Mouse (Mus musculus) kidney, embryonic 15.5 days (tissue): Measurements from ENCODE around the gene Slc35e3. TPM values are rescaled to one million over a fixed set of nuclear protein-coding genes. Genes with fewer than 3 reads are reported as not detected.
"Not testable (repeated sequence)": the region's sequence is repeated elsewhere in the genome, so short reads cannot be mapped to it uniquely, and the experiment has no call there.

Experiments used
- ATAC-seq: fragments of 200-750 bp; cut with Nextera tagmentation; replicated peaks from 2 replicates; pipeline ENCODE4 v1.8.0; 2017; ENCODE audit warnings: moderate TSS enrichment; ENCODE audit not compliant: low FRiP score
- H3K27ac ChIP-seq: fragments of 300-500 bp; sonication (generic); 2 replicates; pipeline ENCODE4 v1.5.1; 2015; ENCODE audit warnings: mild to moderate bottlenecking, inconsistent platforms
- H3K27me3 ChIP-seq: fragments of 300-500 bp; sonication (generic); 2 replicates; pipeline ENCODE4 v1.6.1; 2015; ENCODE audit warnings: inconsistent platforms
- H3K36me3 ChIP-seq: fragments of 300-500 bp; sonication (generic); 2 replicates; pipeline ENCODE4 v1.6.1; 2015; ENCODE audit warnings: inconsistent platforms
- H3K4me1 ChIP-seq: fragments of 300-500 bp; sonication (generic); 2 replicates; pipeline ENCODE4 v1.6.1; 2015; ENCODE audit warnings: inconsistent platforms
- H3K4me2 ChIP-seq: fragments of 300-500 bp; sonication (generic); 2 replicates; pipeline ENCODE4 v1.6.1; 2015; ENCODE audit warnings: moderate library complexity, mild to moderate bottlenecking, inconsistent platforms
- H3K4me3 ChIP-seq: fragments of 300-500 bp; sonication (generic); replicated peaks from 2 replicates; pipeline ENCODE4 v1.5.1; 2015; ENCODE audit warnings: mild to moderate bottlenecking, inconsistent platforms
- H3K9ac ChIP-seq: fragments of 300-500 bp; sonication (generic); 2 replicates; pipeline ENCODE4 v1.6.1; 2015; ENCODE audit warnings: mild to moderate bottlenecking, inconsistent platforms
- H3K9me3 ChIP-seq: fragments of 300-500 bp; sonication (generic); replicated peaks from 2 replicates; pipeline ENCODE4 v1.6.1; 2016; ENCODE audit warnings: inconsistent platforms
- WGBS: fragments of 180-500 bp; shearing (Covaris S2); methylation state at CpG from one replicate; pipeline ENCODE4 v1.1.7; 2015; ENCODE audit warnings: mixed read lengths; 5-methylcytosine and 5-hydroxymethylcytosine counted together
- polyA plus RNA-seq: library from polyadenylated mRNA; unstranded; fragments of >200 nt; fragmentation: Nextera tagmentation; extraction: Ambion mirVana; gene quantifications from 2 replicates; pipeline ENCODE4 v1.2.1, GENCODE M21; 2015

Gene Slc35e3
- polyA plus RNA-seq, 1 experiment from 2014 or later, result 14.8 TPM

DNA sequence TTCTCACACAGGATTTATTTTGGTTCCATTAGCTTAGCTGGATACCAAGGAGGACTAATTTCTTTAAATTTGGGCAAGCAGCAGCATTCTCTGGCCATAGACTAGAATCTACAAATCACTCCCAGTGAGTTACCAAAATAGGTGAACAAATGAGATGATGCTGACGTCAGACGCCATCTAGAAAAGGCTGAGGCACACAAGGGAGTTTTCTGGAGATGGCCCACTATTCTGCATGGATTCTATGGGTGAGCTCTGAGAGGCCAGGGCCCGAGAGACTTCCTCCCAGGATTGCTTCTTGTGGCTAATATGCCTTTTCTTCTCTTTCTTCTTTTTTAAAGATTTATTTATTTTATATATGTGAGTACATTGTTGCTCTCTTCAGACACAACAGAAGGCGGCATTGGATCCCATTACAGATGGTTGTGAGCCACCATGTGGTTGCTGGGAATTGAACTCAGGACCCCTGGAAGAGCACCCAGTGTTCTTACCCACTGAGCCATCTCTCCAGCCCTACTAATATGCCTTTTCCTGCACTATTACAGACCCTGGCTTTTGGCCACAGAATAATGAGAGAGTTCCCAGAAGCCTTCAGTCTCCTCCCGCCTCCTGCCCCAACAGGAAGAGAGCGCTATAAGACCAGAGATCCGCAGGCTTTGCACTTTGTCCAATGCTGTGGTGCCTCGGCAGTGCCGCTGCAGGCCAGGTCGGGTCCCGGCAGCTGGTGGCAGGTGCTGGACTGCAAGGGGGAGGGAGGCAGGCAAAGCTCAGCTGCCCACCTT is 19.1 kb upstream of the Slc35e3 start:
- 94% methylated on average over 11 of the region's 11 CpGs for WGBS
- ATAC-seq, result no peak
- no peak overlapping the region for H3K27ac ChIP-seq

DNA sequence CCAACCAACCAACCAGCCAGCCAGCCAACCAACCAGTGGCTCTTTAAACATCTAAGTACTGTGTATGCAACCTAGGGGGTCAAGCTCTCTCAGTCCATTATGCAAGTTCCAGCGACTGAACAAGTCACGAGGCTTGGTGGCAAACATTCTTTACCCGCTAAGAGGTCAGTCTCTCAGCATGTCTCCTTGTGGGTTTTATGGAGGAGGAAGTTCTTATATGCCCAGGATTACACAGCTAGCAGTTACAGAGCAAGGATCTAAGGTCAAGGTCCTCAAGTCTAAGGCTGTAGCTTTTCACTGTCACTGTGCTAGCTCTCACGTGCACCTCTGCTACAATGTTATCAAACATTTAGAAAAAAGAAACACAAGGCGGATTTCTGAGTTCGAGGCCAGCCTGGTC is 18.4 kb upstream of the Slc35e3 start:
- Histone ChIP-seq H3K9me3 (no peaks in the 10 kb centered on the region), H3K36me3 (peaks cover 92% of the 10 kb centered on the region), H3K4me3 (no peak overlapping the region), H3K27ac (no peak overlapping the region), H3K9ac (no peak overlapping the region), H3K4me1 (no peaks in the 10 kb centered on the region), H3K4me2 (no peak overlapping the region), H3K27me3 (no peaks in the 10 kb centered on the region)
- no peak for ATAC-seq
- WGBS, result 87% methylated on average over 6 of the region's 6 CpGs

More for the DNA sequence above, 19.1 kb upstream of the Slc35e3 start:
- H3K4me3 ChIP-seq, result no peak overlapping the region
- H3K27me3 ChIP-seq, result no peaks in the 10 kb centered on the region
- H3K4me2 ChIP-seq, result no peak overlapping the region
- no peak overlapping the region for H3K9ac ChIP-seq
- no peaks in the 10 kb centered on the region for H3K9me3 ChIP-seq
- H3K36me3 ChIP-seq, result peaks cover 92% of the 10 kb centered on the region
- H3K4me1 ChIP-seq, result no peaks in the 10 kb centered on the region

DNA sequence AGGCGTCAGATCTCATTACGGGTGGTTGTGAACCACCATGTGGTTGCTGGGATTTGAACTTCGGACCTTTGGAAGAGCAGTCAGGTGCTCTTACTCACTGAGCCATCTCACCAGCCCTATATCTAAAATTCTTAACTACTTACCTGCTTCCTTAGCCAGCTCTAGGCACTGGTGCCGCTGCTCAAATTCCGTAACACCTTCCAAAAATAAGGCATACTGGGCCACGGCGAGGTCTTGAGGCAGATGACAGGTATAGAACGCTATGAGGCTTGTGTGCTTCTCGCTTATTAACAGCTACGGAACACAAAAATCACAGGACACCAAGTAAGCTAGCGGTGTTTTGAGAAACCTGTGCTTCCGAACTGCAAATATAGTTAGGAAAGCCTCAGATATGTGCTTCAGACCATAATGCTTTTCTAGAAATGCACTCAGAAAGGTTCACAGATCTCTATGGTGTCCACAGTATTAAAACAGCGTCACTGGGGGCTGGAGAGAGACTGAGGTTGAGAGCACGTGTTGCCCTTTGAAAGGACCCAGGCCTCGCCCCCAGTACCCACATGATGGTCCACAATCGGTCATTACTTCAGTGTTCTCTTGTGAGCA is 17.5 kb upstream of the Slc35e3 start:
- H3K9me3 ChIP-seq, result no peaks in the 10 kb centered on the region
- H3K36me3 ChIP-seq, result peaks cover 96% of the 10 kb centered on the region
- no peak for ATAC-seq
- H3K27me3 ChIP-seq, result no peaks in the 10 kb centered on the region
- H3K4me3 ChIP-seq, result no peak overlapping the region
- no peak overlapping the region for H3K4me2 ChIP-seq
- no peak overlapping the region for H3K9ac ChIP-seq
- WGBS, result 95% methylated on average over 16 of the region's 16 CpGs
- H3K27ac ChIP-seq, result no peak overlapping the region
- H3K4me1 ChIP-seq, result no peaks in the 10 kb centered on the region

DNA sequence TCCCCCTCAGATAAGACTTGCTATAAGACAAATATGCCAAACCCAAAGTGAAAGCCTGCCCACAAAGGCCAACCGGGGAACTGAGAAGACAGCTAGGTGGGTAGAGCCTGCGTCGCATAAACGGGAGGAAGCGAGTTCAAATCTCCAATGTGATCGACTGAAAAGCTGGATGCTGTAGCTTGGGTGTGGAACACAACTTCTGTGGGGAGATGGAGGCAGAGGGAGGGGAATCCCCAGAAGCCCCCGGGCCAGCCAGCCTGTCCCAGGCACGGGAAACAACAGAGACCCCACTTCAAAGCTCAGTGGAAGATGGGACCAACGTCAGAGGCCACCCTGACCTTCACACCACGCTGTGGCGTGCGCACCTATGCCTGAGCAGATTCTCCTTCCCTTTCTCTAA is 16.8 kb upstream of the Slc35e3 start:
- no peak overlapping the region for H3K9ac ChIP-seq
- H3K9me3 ChIP-seq, result no peaks in the 10 kb centered on the region
- no peaks in the 10 kb centered on the region for H3K27me3 ChIP-seq
- H3K4me1 ChIP-seq, result no peaks in the 10 kb centered on the region
- H3K4me3 ChIP-seq, result no peak overlapping the region
- H3K27ac ChIP-seq, result no peak overlapping the region
- no peak overlapping the region for H3K4me2 ChIP-seq
- H3K36me3 ChIP-seq, result peaks cover 96% of the 10 kb centered on the region
- WGBS, result 95% methylated on average over 12 of the region's 12 CpGs
- no peak for ATAC-seq

DNA sequence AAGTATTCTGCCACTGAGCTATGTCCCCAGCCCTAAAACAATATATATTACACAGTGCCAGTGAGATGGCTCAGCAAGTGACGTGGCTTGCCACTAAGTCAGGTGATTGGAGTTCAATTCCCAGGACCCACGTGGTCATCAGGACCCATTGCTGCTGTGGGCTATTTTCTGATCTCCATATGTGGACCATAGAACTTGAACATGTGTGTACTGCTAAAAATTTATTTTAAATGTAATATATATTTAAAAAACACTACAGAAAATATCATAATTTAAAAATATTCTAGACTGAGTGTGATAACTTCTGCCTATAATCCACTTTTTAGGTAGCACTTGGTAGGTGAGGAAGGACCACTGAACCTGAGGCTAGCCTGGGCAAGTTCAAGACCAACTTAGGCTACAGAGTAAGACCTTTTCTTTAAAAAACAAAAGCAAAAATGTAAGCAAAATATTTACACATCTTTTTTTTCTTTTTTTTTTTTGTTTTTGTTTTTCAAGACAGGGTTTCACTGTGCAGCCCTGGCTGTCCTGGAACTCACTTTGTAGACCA is 16.2 kb upstream of the Slc35e3 start:
- H3K4me2 ChIP-seq, result no peak overlapping the region

DNA sequence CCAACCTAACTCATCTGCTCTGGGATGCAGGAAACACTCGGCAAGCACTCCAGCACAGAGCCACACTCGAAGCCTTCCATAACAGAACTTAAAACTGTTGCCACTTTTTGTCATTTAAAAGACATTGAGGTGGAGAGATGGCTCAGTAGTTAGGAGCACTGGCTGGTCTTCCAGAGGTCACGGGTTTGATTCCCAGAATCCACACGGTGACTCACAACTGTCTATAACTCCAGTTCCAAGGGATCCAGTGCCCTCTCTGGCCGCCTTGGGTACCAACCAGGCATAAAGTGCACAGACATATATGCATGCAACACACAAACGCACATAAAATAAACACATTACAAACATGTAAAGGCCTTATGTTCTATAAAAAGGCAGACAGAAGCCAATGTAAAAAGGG is 15.4 kb upstream of the Slc35e3 start:
- Histone ChIP-seq H3K27me3 (no peaks in the 10 kb centered on the region), H3K36me3 (peaks cover 97% of the 10 kb centered on the region), H3K4me3 (no peak overlapping the region), H3K9ac (no peak overlapping the region), H3K4me1 (no peaks in the 10 kb centered on the region), H3K4me2 (no peak overlapping the region), H3K9me3 (no peaks in the 10 kb centered on the region), H3K27ac (no peak overlapping the region)
- no peak for ATAC-seq
- 93% methylated on average over 6 of the region's 6 CpGs for WGBS

More for the DNA sequence above, 16.2 kb upstream of the Slc35e3 start:
- ATAC-seq, result no peak
- H3K27ac ChIP-seq, result no peak overlapping the region
- 86% methylated on average over 2 of the region's 2 CpGs for WGBS
- no peaks in the 10 kb centered on the region for H3K9me3 ChIP-seq
- no peaks in the 10 kb centered on the region for H3K27me3 ChIP-seq
- H3K9ac ChIP-seq, result no peak overlapping the region
- no peak overlapping the region for H3K4me3 ChIP-seq
- peaks cover 96% of the 10 kb centered on the region for H3K36me3 ChIP-seq
- H3K4me1 ChIP-seq, result no peaks in the 10 kb centered on the region

DNA sequence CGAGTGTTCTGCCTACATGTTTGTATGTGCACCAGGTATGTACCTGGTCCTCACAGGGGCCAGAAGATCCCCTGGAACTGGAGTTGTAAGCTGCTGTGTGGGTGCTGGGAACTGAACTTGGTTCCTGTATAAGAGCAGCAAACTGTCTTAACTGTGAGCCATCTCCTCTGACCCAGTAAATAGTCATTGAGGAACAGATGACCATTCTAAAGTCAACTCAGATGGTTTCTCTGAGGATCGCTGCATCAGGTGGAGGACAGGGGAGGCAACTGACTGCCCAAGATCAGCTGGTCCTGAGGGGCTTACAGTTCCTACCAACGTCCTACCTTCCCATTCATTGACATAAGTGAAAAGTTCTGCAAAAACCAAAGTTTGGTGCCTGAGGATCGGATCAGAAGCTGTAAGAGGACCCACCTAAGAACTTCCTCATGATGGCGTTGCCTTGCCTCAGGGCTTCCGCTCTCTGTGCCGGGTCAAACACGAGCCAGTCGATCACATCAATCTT is 14.7 kb upstream of the Slc35e3 start:
- Histone ChIP-seq H3K27me3 (no peaks in the 10 kb centered on the region), H3K4me3 (no peak overlapping the region), H3K4me2 (no peak overlapping the region), H3K36me3 (peaks cover 97% of the 10 kb centered on the region), H3K9me3 (no peaks in the 10 kb centered on the region), H3K9ac (no peak overlapping the region), H3K27ac (no peak overlapping the region), H3K4me1 (no peaks in the 10 kb centered on the region)
- 92% methylated on average over 9 of the region's 9 CpGs for WGBS
- no peak for ATAC-seq

DNA sequence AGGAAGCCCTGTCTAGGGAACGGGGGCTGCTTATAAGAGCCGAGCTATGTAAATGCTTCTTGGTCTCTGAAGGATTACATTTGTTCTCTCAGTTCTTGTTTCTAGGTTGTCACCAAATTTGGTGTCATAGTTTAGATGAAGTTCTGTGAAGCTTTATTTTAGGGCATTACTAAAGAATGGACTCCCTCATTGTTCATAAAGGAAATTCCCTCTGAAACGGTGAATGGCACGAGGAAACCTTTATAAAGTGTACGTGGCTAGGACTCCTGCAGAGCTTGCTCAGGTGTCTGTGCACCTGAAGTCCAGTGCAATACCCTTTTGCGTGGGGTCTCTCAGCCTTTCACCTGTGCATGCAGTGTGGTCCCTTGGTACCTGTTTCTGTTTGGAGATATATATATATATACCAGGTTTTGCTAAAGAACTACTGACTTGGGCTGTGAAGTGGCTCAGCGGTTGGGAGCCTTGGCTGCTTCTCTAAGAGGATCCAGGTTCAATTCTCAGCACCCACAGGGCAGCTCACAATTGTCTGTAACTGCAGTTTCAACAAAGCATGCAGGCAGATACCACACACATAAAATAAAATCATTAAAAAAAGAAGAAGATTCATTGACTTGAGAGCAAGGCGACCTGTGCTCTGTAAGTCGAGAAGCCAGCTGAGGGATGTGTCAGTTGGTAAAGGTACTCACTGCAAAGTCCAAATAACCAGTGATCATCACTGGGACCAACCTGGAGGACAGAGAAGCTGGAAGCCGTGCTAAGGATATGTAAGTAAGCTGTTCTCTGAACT is 13.9 kb upstream of the Slc35e3 start:
- Histone ChIP-seq H3K36me3 (peaks cover 97% of the 10 kb centered on the region), H3K4me2 (no peak overlapping the region), H3K27me3 (no peaks in the 10 kb centered on the region), H3K4me1 (no peaks in the 10 kb centered on the region), H3K9ac (no peak overlapping the region), H3K9me3 (no peaks in the 10 kb centered on the region), H3K27ac (no peak overlapping the region), H3K4me3 (no peak overlapping the region)
- ATAC-seq, result no peak
- WGBS, result 93% methylated on average over 10 of the region's 10 CpGs

DNA sequence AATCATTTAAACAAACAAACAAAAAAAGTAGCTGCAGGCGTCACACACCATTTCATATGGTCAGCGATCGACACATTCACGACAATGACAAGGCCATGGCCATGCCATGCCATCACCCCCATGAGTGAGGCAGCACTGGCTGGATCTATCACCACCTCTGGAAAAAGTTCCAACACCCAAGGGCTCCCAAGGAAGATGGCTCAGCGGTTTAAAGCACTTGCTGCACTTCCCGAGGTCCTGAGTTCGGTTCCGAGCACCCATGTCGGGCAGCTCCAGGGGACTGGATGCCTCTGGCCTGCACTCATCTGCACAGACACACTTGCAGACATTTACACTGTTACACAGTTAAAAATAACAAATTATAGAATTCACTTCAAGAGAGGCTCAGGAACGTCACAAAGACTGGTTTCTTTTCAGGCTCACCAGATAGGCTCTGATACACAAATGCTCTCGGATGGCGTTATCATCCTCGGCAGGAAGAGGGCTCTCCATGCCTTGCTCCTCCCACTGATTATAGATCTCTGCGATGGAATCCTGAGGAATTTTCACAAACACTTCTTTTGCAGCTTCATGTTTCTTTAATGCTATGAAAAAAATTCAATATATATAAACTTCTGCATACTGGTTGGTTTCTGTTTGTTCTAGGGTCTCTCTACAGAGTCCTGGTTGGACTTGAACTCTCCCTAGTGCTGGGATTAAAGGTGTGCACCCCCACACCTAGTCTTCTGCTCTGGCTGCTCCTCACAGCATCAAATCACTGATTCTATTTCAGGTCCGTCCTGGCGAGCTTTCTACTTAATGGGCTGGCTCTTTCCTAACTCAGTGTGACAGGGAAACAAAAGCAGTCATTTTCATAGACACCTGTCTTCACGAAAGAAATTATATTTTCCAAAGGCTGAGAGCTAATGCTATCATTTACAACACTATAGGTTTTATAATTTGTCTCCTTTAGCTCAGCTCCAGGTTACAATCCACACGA is 12.9 kb upstream of the Slc35e3 start:
- no peaks in the 10 kb centered on the region for H3K27me3 ChIP-seq
- H3K36me3 ChIP-seq, result peaks cover 99% of the 10 kb centered on the region
- no peak overlapping the region for H3K27ac ChIP-seq
- H3K9me3 ChIP-seq, result no peaks in the 10 kb centered on the region
- no peaks in the 10 kb centered on the region for H3K4me1 ChIP-seq
- WGBS, result 90% methylated on average over 18 of the region's 18 CpGs
- H3K4me3 ChIP-seq, result no peak overlapping the region
- no peak overlapping the region for H3K4me2 ChIP-seq
- ATAC-seq, result no peak
- H3K9ac ChIP-seq, result no peak overlapping the region

DNA sequence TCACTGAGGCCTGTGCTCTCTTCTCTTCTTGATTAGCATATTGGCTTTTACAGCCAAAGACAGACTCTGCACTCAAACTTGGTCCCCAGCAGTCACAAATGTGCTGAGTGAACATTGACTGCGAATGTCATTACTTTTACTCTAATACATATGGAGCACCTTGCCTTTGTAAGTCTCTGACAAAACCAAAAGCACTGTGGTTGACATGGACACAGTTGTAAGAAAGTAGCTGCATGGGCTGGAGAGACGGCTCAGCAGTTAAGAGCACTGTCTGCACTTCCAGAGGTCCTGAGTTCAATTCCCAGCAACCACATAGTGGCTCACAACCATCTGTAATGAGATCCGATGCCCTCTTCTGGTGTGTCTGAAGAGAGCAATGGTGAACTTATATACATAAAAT is 12.2 kb upstream of the Slc35e3 start:
- not testable (repeated sequence) for H3K27me3 ChIP-seq, H3K4me3 ChIP-seq, ATAC-seq, H3K4me1 ChIP-seq, H3K4me2 ChIP-seq, H3K9ac ChIP-seq, H3K9me3 ChIP-seq, H3K27ac ChIP-seq
- peaks cover 94% of the 10 kb centered on the region for H3K36me3 ChIP-seq
- WGBS, result 96% methylated on average over 3 of the region's 3 CpGs

DNA sequence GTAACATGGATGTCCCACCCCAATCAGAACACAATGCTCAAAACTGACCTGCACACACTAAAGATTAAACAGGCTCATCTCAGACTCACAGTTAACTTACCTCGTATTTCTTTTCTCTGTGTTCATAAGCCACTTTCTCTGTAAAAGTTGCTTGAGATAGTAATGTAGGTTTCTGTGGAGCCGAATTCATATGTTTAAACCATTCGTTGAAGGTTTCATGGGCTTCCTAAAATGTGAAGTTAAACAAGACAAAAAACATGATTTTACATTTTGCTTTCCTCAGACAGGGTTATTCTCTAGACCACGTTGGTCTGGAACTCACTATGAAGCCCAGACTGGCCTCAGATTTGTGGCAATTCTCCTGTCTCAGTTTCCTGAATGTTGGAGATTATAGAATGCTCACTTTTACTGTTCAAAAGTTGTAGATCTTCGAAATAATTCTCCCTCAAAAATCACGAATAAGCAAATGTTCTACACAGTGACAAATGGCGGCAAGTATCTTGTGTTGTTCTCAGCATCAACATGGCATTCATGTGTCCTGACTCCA is 11.7 kb upstream of the Slc35e3 start:
- H3K4me3 ChIP-seq, result no peak overlapping the region
- H3K27ac ChIP-seq, result no peak overlapping the region
- H3K9me3 ChIP-seq, result no peaks in the 10 kb centered on the region
- no peaks in the 10 kb centered on the region for H3K4me1 ChIP-seq
- no peaks in the 10 kb centered on the region for H3K27me3 ChIP-seq
- ATAC-seq, result no peak
- peaks cover 94% of the 10 kb centered on the region for H3K36me3 ChIP-seq
- H3K4me2 ChIP-seq, result no peak overlapping the region
- 95% methylated on average over 7 of the region's 7 CpGs for WGBS
- no peak overlapping the region for H3K9ac ChIP-seq
